ENCODE assay signal across 11 mouse cellular contexts in genomic region chr6:61976878-61977277, GRCm38 (mm10).
A peak's percentile ranks its signal among the peaks of the same experiment; 100 is the strongest.
DNase-seq lines count a peak whose midpoint lies in the region; ATAC-seq and TF ChIP-seq lines count a peak whose summit lies in the region.
"Had no signal": no experiment of that assay in that cellular context is flagged by ENCODE, and none has a peak within 500 bp of the region (broad histone marks: within the 10 kb centered on the region; RNA-seq: fewer than 3 reads in every experiment).

No protein-coding gene starts in this region.

- no peak for TF ChIP-seq EP300 in stomach, postnatal 0 days (optimal IDR thresholded peaks at IDR 0.05)

- WGBS in embryonic facial prominence, embryonic 14.5 days = 71% methylated on average over 2 of the region's 2 CpGs
- WGBS in embryonic facial prominence, embryonic 10.5 days = 90% methylated on average over 2 of the region's 2 CpGs
- WGBS in stomach, postnatal 0 days = 57% methylated on average over 2 of the region's 2 CpGs

- H3K27me3 ChIP-seq in embryonic facial prominence, embryonic 14.5 days (replicated peaks; ENCODE audit: control insufficient read depth, insufficient read depth, low read length) = no peaks in the 10 kb centered on the region
- H3K27me3 ChIP-seq in embryonic facial prominence, embryonic 10.5 days (replicated peaks; ENCODE audit: low read depth, poor library complexity, severe bottlenecking) = no peaks in the 10 kb centered on the region
- H3K27me3 ChIP-seq in stomach, postnatal 0 days (ENCODE audit: control insufficient read depth, insufficient read depth, low read length) = no peaks in the 10 kb centered on the region
- H3K27me3 ChIP-seq: intestine, embryonic 15.5 days had no signal

- H3K4me2 ChIP-seq in embryonic facial prominence, embryonic 14.5 days (ENCODE audit: low read depth, low read length) = no peak overlapping the region
- no peak overlapping the region for H3K4me2 ChIP-seq in stomach, postnatal 0 days (replicated peaks; ENCODE audit: low read depth)
- H3K4me2 ChIP-seq: intestine, embryonic 15.5 days; liver, embryonic 11.5 days had no signal

- no peak overlapping the region for H3K4me3 ChIP-seq in embryonic facial prominence, embryonic 14.5 days (ENCODE audit: low read depth, low read length)
- H3K4me3 ChIP-seq in embryonic facial prominence, embryonic 10.5 days = no peak overlapping the region
- H3K4me3 ChIP-seq in stomach, postnatal 0 days (ENCODE audit: low read depth, low read length) = no peak overlapping the region
- H3K4me3 ChIP-seq: intestine, embryonic 15.5 days had no signal

- no peak for TF ChIP-seq CTCF in stomach, postnatal 0 days (IDR thresholded peaks at IDR 0.05; ENCODE audit: low read depth)

- H3K27ac ChIP-seq in embryonic facial prominence, embryonic 14.5 days (replicated peaks; ENCODE audit: low read depth, low read length) = no peak overlapping the region
- no peak overlapping the region for H3K27ac ChIP-seq in embryonic facial prominence, embryonic 10.5 days (replicated peaks)
- no peak overlapping the region for H3K27ac ChIP-seq in stomach, postnatal 0 days (replicated peaks)
- H3K27ac ChIP-seq: intestine, embryonic 15.5 days had no signal

- no peak overlapping the region for H3K9ac ChIP-seq in embryonic facial prominence, embryonic 14.5 days (ENCODE audit: low read depth, low read length)
- no peak overlapping the region for H3K9ac ChIP-seq in stomach, postnatal 0 days (ENCODE audit: low read length)
- H3K9ac ChIP-seq: intestine, embryonic 15.5 days had no signal

- no peaks in the 10 kb centered on the region for H3K36me3 ChIP-seq in embryonic facial prominence, embryonic 14.5 days (ENCODE audit: control insufficient read depth, insufficient read depth, low read length)
- H3K36me3 ChIP-seq in embryonic facial prominence, embryonic 10.5 days (replicated peaks) = no peaks in the 10 kb centered on the region
- no peaks in the 10 kb centered on the region for H3K36me3 ChIP-seq in stomach, postnatal 0 days (ENCODE audit: control insufficient read depth, insufficient read depth, low read length)
- H3K36me3 ChIP-seq: intestine, embryonic 15.5 days had no signal

- no peaks in the 10 kb centered on the region for H3K9me3 ChIP-seq in embryonic facial prominence, embryonic 14.5 days (ENCODE audit: control insufficient read depth, low read length)
- H3K9me3 ChIP-seq in embryonic facial prominence, embryonic 10.5 days = no peaks in the 10 kb centered on the region
- H3K9me3 ChIP-seq in stomach, postnatal 0 days (ENCODE audit: control insufficient read depth, low read length) = no peaks in the 10 kb centered on the region
- H3K9me3 ChIP-seq: intestine, embryonic 15.5 days had no signal

- DNase-seq in embryonic facial prominence, embryonic 14.5 days (ENCODE audit: low spot score) = peak; percentile 73
- DNase-seq in embryonic facial prominence, embryonic 10.5 days (ENCODE audit: low spot score) = no peak
- peak; percentile 3 to 4 for DNase-seq in kidney, postnatal 36 days
- no peak for DNase-seq in kidney, postnatal 10 days
- DNase-seq in right cerebral cortex, postnatal 10 days (ENCODE audit: low spot score in 2 of 2) = peak; percentile 25 to 32
- DNase-seq in right cerebral cortex, postnatal 36 days (ENCODE audit: low spot score in 2 of 2) = no peak
- DNase-seq in stomach, postnatal 0 days (ENCODE audit: low spot score) = no peak
- no peak for DNase-seq in testis, postnatal 14 days (ENCODE audit: low spot score)
- DNase-seq: gastrocnemius, postnatal 14 days had no signal

- ATAC-seq in embryonic facial prominence, embryonic 14.5 days (ENCODE audit: low read depth) = no peak
- no peak for ATAC-seq in stomach, postnatal 0 days (ENCODE audit: low FRiP score, low TSS enrichment)
- ATAC-seq: intestine, embryonic 15.5 days had no signal

- no peaks in the 10 kb centered on the region for H3K4me1 ChIP-seq in embryonic facial prominence, embryonic 14.5 days (ENCODE audit: control insufficient read depth, insufficient read depth, low read length)
- H3K4me1 ChIP-seq in embryonic facial prominence, embryonic 10.5 days = no peaks in the 10 kb centered on the region
- no peaks in the 10 kb centered on the region for H3K4me1 ChIP-seq in stomach, postnatal 0 days (replicated peaks; ENCODE audit: control insufficient read depth, insufficient read depth)
- H3K4me1 ChIP-seq: intestine, embryonic 15.5 days had no signal

Comparison
In these comparisons a context has a peak if more than half of its experiments do, and no peak if none do; other contexts are left out.
1. DNase-seq: peak in embryonic facial prominence, embryonic 14.5 days (single experiment), kidney, postnatal 36 days (2 of 2) and right cerebral cortex, postnatal 10 days (2 of 2); none in embryonic facial prominence, embryonic 10.5 days (single experiment), kidney, postnatal 10 days (single experiment), right cerebral cortex, postnatal 36 days (0 of 2), stomach, postnatal 0 days (single experiment) and testis, postnatal 14 days (single experiment).